Mouse (Mus musculus): Measurements from ENCODE around the gene Shank2. TPM values are rescaled to one million over a fixed set of nuclear protein-coding genes. Genes with fewer than 3 reads are reported as not detected.

The Shank2 gene
- polyA plus RNA-seq, 1 experiment from 2014 or later, result 1.6 TPM

DNA sequence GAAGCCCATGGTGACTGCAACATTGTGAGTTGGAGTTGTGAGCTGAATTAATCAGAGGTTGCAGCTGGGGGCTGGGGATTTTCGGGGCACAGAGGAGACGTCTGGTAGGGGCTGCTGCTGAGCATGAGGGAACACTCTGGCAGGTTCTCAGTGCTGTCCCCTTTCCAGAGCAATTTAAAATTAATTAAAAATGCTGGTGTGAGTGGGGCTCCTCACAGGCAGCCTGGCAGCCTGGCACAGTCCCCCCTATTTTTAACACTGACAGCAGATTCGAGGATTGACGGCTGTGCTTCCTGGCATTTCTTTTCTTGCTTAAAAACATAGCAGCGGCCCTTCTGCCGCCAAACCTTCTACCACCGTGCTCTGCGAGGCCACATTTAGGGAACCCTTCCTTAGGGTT is 157.8 kb downstream of the Shank2 start:
- Histone ChIP-seq H3K4me2 (ENCODE audit: low read depth, low read length) (no peak overlapping the region), H3K36me3 (ENCODE audit: control insufficient read depth, insufficient read depth, low read length) (no peaks in the 10 kb centered on the region), H3K27ac (ENCODE audit: low read length) (no peak overlapping the region), H3K4me1 (ENCODE audit: control insufficient read depth, insufficient read depth, low read length) (no peaks in the 10 kb centered on the region), H3K4me3 (replicated peaks; ENCODE audit: low read length) (no peak overlapping the region), H3K27me3 (ENCODE audit: control insufficient read depth, insufficient read depth, low read length) (no peaks in the 10 kb centered on the region), H3K9ac (ENCODE audit: low read length) (no peak overlapping the region), H3K9me3 (replicated peaks; ENCODE audit: control insufficient read depth, low read length) (no peaks in the 10 kb centered on the region)
- ATAC-seq (ENCODE audit: insufficient read depth, low FRiP score), result no peak
- 78% methylated on average over 8 of the region's 8 CpGs for WGBS

DNA sequence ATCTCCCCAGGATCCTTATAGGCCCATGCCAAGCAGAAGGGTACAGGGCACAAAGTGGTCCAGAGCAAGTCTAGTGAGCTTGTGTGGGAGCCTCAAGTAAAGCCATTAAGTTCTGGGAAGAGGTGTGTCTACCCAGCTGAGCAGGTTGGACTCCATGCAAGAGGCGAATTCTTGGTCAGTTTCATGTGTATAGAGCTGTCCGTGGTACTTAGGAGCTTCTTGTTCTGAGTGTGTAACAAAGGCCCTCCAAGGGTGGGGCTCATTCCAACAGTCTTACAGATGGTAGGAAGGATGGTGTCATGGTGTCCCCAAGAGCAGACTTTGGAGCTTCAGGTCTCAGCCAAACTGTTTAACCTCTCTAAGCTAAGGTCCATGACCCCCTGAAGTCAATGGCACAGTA is 158.3 kb downstream of the Shank2 start:
- no peak overlapping the region for H3K27ac ChIP-seq (ENCODE audit: low read length)
- H3K36me3 ChIP-seq (ENCODE audit: control insufficient read depth, insufficient read depth, low read length), result no peaks in the 10 kb centered on the region
- ATAC-seq (ENCODE audit: insufficient read depth, low FRiP score), result no peak
- H3K4me2 ChIP-seq (ENCODE audit: low read depth, low read length), result no peak overlapping the region
- no peaks in the 10 kb centered on the region for H3K27me3 ChIP-seq (ENCODE audit: control insufficient read depth, insufficient read depth, low read length)
- H3K4me1 ChIP-seq (ENCODE audit: control insufficient read depth, insufficient read depth, low read length), result no peaks in the 10 kb centered on the region
- no peak overlapping the region for H3K9ac ChIP-seq (ENCODE audit: low read length)
- no peaks in the 10 kb centered on the region for H3K9me3 ChIP-seq (replicated peaks; ENCODE audit: control insufficient read depth, low read length)
- 46% methylated on average over 2 of the region's 2 CpGs for WGBS
- no peak overlapping the region for H3K4me3 ChIP-seq (replicated peaks; ENCODE audit: low read length)

DNA sequence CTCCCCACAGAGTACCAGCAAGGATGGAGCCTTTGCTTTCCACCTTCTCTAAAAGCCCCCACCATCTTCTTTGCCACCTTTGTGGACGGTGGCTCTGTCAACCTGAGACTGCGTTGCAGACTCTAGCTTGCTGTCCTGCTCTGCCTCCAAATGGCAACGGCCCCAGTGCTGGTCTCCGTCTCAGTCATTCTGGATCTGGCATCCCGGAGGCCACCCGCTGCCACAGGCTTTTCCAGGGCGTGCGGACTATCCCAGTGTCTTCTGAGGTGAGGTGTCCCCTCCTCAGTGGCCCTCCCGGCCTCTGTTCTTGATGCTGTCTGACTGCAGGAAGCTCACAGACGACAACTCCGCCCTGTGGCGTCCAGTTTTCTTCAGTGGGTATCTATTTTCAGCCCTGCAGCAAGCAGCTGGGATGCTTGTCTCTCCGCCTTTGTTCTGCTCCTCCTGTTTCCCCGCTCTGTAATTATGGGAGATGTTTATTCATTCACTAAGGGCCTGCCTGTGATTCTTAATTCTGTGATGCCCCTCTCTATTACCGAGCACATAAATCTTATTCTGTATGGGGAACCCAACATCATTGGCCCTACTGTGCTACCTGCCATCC is 159.0 kb downstream of the Shank2 start:
- Histone ChIP-seq H3K27me3 (ENCODE audit: control insufficient read depth, insufficient read depth, low read length) (no peaks in the 10 kb centered on the region), H3K9ac (ENCODE audit: low read length) (no peak overlapping the region), H3K9me3 (replicated peaks; ENCODE audit: control insufficient read depth, low read length) (no peaks in the 10 kb centered on the region), H3K4me2 (ENCODE audit: low read depth, low read length) (no peak overlapping the region), H3K27ac (ENCODE audit: low read length) (no peak overlapping the region), H3K4me1 (ENCODE audit: control insufficient read depth, insufficient read depth, low read length) (no peaks in the 10 kb centered on the region), H3K4me3 (replicated peaks; ENCODE audit: low read length) (no peak overlapping the region), H3K36me3 (ENCODE audit: control insufficient read depth, insufficient read depth, low read length) (no peaks in the 10 kb centered on the region)
- ATAC-seq (ENCODE audit: insufficient read depth, low FRiP score), result no peak
- 81% methylated on average over 15 of the region's 15 CpGs for WGBS

DNA sequence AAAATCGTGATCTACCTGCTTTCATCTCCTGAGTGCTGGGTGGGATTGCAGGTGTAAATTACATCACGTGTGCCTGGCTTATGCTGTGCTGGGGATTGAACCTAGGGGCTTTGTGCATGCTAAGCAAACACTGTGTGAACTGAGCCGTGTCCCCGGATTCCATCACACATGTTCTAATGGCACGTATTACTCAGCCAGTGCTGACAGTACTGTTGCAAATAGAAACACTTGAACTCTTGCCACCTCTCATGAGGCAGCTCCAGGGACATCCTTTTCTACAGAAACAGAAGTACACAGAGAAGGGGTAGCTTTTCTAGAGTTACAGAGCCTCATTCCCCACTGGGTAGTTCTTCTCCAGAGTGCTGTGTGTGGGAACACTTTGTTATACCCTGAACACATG is 168.5 kb downstream of the Shank2 start:
- H3K4me1 ChIP-seq (ENCODE audit: control insufficient read depth, insufficient read depth, low read length), result no peaks in the 10 kb centered on the region
- 70% methylated on average over 5 of the region's 5 CpGs for whole genome bisulfite sequencing
- no peaks in the 10 kb centered on the region for H3K9me3 ChIP-seq (replicated peaks; ENCODE audit: control insufficient read depth, low read length)
- no peak overlapping the region for H3K4me2 ChIP-seq (ENCODE audit: low read depth, low read length)
- ATAC-seq (ENCODE audit: insufficient read depth, low FRiP score), result no peak
- H3K9ac ChIP-seq (ENCODE audit: low read length), result no peak overlapping the region
- no peak overlapping the region for H3K4me3 ChIP-seq (replicated peaks; ENCODE audit: low read length)
- H3K36me3 ChIP-seq (ENCODE audit: control insufficient read depth, insufficient read depth, low read length), result no peaks in the 10 kb centered on the region
- H3K27ac ChIP-seq (ENCODE audit: low read length), result no peak overlapping the region
- H3K27me3 ChIP-seq (ENCODE audit: control insufficient read depth, insufficient read depth, low read length), result 0 out of 2 replicates have a peak, but pooled peaks cover 9% of the 10 kb centered on the region

DNA sequence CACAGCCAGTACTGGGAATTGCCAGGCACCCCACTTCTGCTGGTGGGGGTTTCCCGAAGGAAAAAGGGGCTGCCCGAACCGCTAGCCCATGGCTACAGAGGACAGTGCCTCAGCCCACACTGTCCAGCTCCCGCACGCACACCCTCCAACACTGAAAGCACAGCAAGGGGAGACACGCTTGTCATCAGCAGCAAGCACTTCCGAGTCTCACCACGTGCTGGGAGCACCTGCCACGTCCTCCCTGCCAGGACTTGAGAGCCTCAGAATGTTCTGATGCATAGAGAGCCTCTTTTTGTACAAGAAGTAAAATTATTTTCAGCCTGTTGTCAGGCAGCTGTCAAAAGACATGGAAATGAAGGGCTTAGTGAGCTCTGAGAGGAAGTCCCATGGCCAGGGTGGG is 169.0 kb downstream of the Shank2 start:
- no peak overlapping the region for H3K4me3 ChIP-seq (replicated peaks; ENCODE audit: low read length)
- no peaks in the 10 kb centered on the region for H3K4me1 ChIP-seq (ENCODE audit: control insufficient read depth, insufficient read depth, low read length)
- no peak overlapping the region for H3K9ac ChIP-seq (ENCODE audit: low read length)
- H3K27me3 ChIP-seq (ENCODE audit: control insufficient read depth, insufficient read depth, low read length), result peaks cover 13% of the 10 kb centered on the region; the same call in 1 of the 2 replicates
- H3K9me3 ChIP-seq (replicated peaks; ENCODE audit: control insufficient read depth, low read length), result no peaks in the 10 kb centered on the region
- no peak overlapping the region for H3K4me2 ChIP-seq (ENCODE audit: low read depth, low read length)
- WGBS, result 77% methylated on average over 9 of the region's 9 CpGs
- no peaks in the 10 kb centered on the region for H3K36me3 ChIP-seq (ENCODE audit: control insufficient read depth, insufficient read depth, low read length)
- no peak overlapping the region for H3K27ac ChIP-seq (ENCODE audit: low read length)
- no peak for ATAC-seq (ENCODE audit: insufficient read depth, low FRiP score)

DNA sequence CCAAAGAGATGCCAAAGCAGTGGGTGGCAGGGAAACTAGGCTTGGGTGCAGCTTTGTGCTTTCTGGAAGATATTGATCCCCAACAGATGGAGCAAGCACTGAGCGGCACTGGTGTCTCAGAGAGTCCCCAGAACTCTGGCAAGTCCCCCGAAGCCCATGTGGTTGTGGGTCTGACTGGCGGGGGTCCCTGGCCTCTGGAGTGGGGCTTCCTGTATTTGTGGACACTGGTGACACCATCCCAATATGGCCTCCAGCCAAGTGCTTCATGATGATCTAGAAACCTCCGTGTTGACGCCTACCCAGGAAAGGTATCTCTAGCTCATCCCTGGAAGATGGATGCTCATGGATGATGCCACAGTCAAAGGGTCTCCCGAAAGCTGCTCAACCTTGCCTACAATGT is 172.1 kb downstream of the Shank2 start:
- Histone ChIP-seq H3K36me3 (ENCODE audit: control insufficient read depth, insufficient read depth, low read length) (no peaks in the 10 kb centered on the region), H3K4me3 (replicated peaks; ENCODE audit: low read length) (no peak overlapping the region), H3K4me1 (ENCODE audit: control insufficient read depth, insufficient read depth, low read length) (no peaks in the 10 kb centered on the region), H3K9me3 (replicated peaks; ENCODE audit: control insufficient read depth, low read length) (no peaks in the 10 kb centered on the region), H3K27ac (ENCODE audit: low read length) (no peak overlapping the region), H3K27me3 (ENCODE audit: control insufficient read depth, insufficient read depth, low read length) (peaks cover 20% of the 10 kb centered on the region; the same call in 1 of the 2 replicates), H3K4me2 (ENCODE audit: low read depth, low read length) (no peak overlapping the region), H3K9ac (ENCODE audit: low read length) (no peak overlapping the region)
- ATAC-seq (ENCODE audit: insufficient read depth, low FRiP score), result no peak
- WGBS, result 85% methylated on average over 6 of the region's 6 CpGs

DNA sequence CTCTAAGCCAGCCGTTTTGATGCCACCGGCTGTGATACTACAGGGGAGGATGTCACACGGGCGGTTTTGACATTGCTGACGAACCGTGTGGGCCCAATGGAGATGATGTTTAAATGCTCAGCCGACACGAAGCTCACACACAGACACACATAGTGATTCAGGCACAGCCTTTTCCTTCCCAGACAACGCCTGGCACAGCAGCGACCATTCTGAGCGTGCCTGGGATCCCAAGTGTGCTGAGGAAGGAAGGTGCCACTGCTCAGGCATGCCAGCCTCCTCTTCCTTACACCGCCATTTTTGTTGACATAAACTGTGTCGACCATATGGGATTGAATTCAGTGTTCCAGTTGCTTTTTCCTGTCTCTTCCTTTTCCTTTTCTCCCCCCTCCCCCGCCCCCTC is 172.6 kb downstream of the Shank2 start:
- no peak overlapping the region for H3K9ac ChIP-seq (ENCODE audit: low read length)
- WGBS, result 79% methylated on average over 14 of the region's 14 CpGs
- no peaks in the 10 kb centered on the region for H3K4me1 ChIP-seq (ENCODE audit: control insufficient read depth, insufficient read depth, low read length)
- H3K9me3 ChIP-seq (replicated peaks; ENCODE audit: control insufficient read depth, low read length), result no peaks in the 10 kb centered on the region
- H3K36me3 ChIP-seq (ENCODE audit: control insufficient read depth, insufficient read depth, low read length), result no peaks in the 10 kb centered on the region
- no peak overlapping the region for H3K4me2 ChIP-seq (ENCODE audit: low read depth, low read length)
- no peak overlapping the region for H3K27ac ChIP-seq (ENCODE audit: low read length)
- H3K4me3 ChIP-seq (replicated peaks; ENCODE audit: low read length), result no peak overlapping the region
- peaks cover 20% of the 10 kb centered on the region; the same call in 1 of the 2 replicates for H3K27me3 ChIP-seq (ENCODE audit: control insufficient read depth, insufficient read depth, low read length)
- ATAC-seq (ENCODE audit: insufficient read depth, low FRiP score), result no peak

DNA sequence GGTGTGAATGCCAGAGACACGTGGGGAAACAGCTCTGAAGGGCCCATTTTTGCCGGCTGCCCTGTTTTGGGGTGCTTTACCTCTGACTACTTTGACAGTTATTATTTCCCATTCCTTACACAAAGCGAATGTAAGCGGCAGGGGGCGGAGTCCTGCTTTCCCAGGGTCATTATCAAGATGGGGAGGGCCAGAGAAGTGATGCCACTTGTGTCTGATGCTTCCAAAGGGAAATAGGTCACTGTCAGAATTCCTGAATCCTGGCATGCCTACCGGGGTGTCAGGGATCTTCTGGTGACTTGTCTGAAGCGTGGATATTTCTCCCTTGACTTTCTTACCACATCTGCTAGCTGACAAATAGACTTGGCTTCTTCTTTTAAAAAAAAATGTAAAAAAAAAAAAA is 173.3 kb downstream of the Shank2 start:
- Histone ChIP-seq H3K27me3 (ENCODE audit: control insufficient read depth, insufficient read depth, low read length) (peaks cover 20% of the 10 kb centered on the region; the same call in 1 of the 2 replicates), H3K4me3 (replicated peaks; ENCODE audit: low read length) (no peak overlapping the region), H3K4me2 (ENCODE audit: low read depth, low read length) (0 out of 2 replicates have a peak overlapping the region, but pooled peaks have one; percentile 3), H3K9ac (ENCODE audit: low read length) (no peak overlapping the region), H3K9me3 (replicated peaks; ENCODE audit: control insufficient read depth, low read length) (no peaks in the 10 kb centered on the region), H3K4me1 (ENCODE audit: control insufficient read depth, insufficient read depth, low read length) (no peaks in the 10 kb centered on the region), H3K36me3 (ENCODE audit: control insufficient read depth, insufficient read depth, low read length) (no peaks in the 10 kb centered on the region), H3K27ac (ENCODE audit: low read length) (no peak overlapping the region)
- no peak for ATAC-seq (ENCODE audit: insufficient read depth, low FRiP score)
- 24% methylated on average over 7 of the region's 7 CpGs for WGBS

DNA sequence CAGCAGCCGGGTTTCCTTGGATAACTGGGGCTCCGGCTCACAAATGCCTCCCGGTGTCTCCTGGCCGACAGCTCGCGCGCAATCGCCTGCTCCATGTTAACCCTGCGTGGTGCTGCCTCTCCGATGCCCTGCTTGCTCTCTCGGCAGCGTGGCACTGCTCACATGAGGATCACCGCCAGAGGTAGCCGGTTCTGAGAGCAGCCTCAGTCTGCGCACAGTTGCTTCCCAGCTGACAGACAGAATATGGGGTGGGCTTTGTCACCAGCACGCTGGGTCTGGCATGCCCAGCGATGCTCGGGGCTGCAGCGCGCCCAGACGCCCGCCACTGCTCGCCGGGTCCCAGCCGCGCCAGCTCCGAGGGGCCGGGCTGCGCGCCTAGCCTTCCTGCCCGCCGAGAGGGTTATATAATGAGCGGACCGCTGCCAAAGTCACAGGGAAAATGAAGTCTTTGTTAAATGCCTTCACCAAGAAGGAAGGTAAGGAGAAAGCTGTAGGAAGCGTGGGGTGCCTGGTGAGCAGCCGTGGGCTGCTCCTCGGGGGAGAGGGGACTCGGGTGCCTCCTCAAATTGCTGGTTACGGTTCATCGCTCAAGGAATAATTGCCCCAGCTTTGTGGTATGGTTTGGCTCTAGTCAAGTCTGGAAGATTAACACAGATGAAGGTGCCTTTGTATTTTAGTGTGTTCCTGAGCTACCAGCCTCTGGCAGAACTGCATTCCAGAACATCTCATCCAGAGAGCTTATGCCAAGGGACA is 173.9 kb downstream of the Shank2 start:
- Histone ChIP-seq H3K4me3 (replicated peaks; ENCODE audit: low read length) (no peak overlapping the region), H3K4me1 (ENCODE audit: control insufficient read depth, insufficient read depth, low read length) (no peaks in the 10 kb centered on the region), H3K27me3 (ENCODE audit: control insufficient read depth, insufficient read depth, low read length) (peaks cover 20% of the 10 kb centered on the region; the same call in 1 of the 2 replicates), H3K4me2 (ENCODE audit: low read depth, low read length) (0 out of 2 replicates have a peak overlapping the region, but pooled peaks have one; percentile 3), H3K36me3 (ENCODE audit: control insufficient read depth, insufficient read depth, low read length) (no peaks in the 10 kb centered on the region), H3K9ac (ENCODE audit: low read length) (no peak overlapping the region), H3K27ac (ENCODE audit: low read length) (no peak overlapping the region), H3K9me3 (replicated peaks; ENCODE audit: control insufficient read depth, low read length) (no peaks in the 10 kb centered on the region)
- WGBS, result 11% methylated on average over 40 of the region's 40 CpGs
- ATAC-seq (ENCODE audit: insufficient read depth, low FRiP score), result no peak

Data from stomach, embryonic 16.5 days (tissue).